Mouse (Mus musculus) forebrain, embryonic 11.5 days (tissue): ENCODE measurements around the gene Efl1. TPM values are rescaled to one million over a fixed set of nuclear protein-coding genes. Genes with fewer than 3 reads are reported as not detected.

Experiments
- ATAC-seq: fragments of 200-750 bp; cut with Nextera tagmentation; replicated peaks from 2 replicates; pipeline ENCODE4 v1.8.0; 2017; ENCODE audit warnings: moderate TSS enrichment; ENCODE audit not compliant: low FRiP score
- DNase-seq: peaks from one replicate; pipeline ENCODE4 v3.0.0-alpha.2; 2017; ENCODE audit warnings: low spot score
- H3K27ac ChIP-seq: fragments of 300-500 bp; sonication (generic); 2 replicates; pipeline ENCODE4 v1.5.1; 2014; ENCODE audit warnings: low read depth, low read length
- H3K27me3 ChIP-seq: fragments of 300-500 bp; sonication (generic); 2 replicates; pipeline ENCODE4 v1.6.1; 2014; ENCODE audit warnings: mild to moderate bottlenecking, low read length, mixed read lengths; ENCODE audit not compliant: control insufficient read depth, insufficient read depth
- H3K36me3 ChIP-seq: fragments of 300-500 bp; sonication (generic); 2 replicates; pipeline ENCODE4 v1.6.1; 2014; ENCODE audit warnings: mild to moderate bottlenecking, low read length, moderate library complexity, mixed read lengths; ENCODE audit not compliant: control insufficient read depth, insufficient read depth
- H3K4me1 ChIP-seq: fragments of 300-500 bp; sonication (generic); replicated peaks from 2 replicates; pipeline ENCODE4 v1.6.1; 2014; ENCODE audit warnings: low read length, mixed read lengths; ENCODE audit not compliant: control insufficient read depth, insufficient read depth
- H3K4me2 ChIP-seq: fragments of 300-500 bp; sonication (generic); 2 replicates; pipeline ENCODE4 v1.6.1; 2014; ENCODE audit warnings: low read depth, mild to moderate bottlenecking, low read length, moderate library complexity, mixed read lengths; ENCODE audit not compliant: severe bottlenecking
- H3K4me3 ChIP-seq: fragments of 300-500 bp; sonication (generic); 2 replicates; pipeline ENCODE4 v1.5.1; 2014; ENCODE audit warnings: low read depth, low read length
- H3K9ac ChIP-seq: fragments of 300-500 bp; sonication (generic); 2 replicates; pipeline ENCODE4 v1.6.1; 2014; ENCODE audit warnings: low read length
- H3K9me3 ChIP-seq: fragments of 300-500 bp; sonication (generic); 2 replicates; pipeline ENCODE4 v1.6.1; 2016; ENCODE audit warnings: low read length, mixed read lengths; ENCODE audit not compliant: control insufficient read depth
- WGBS: fragments of 180-500 bp; shearing (Covaris S2); extraction: QIAGEN DNeasy Blood & Tissue Kit; methylation state at CpG from one replicate; pipeline ENCODE4 v1.1.7; 2014; 5-methylcytosine and 5-hydroxymethylcytosine counted together
- polyA plus RNA-seq: library from polyadenylated mRNA; unstranded; fragments of >200 nt; fragmentation: Nextera tagmentation; extraction: Ambion mirVana; gene quantifications from 2 replicates; pipeline ENCODE4 v1.2.1, GENCODE M21; 2014

The Efl1 gene
- polyA plus RNA-seq, 1 experiment from 2014 or later: 18.6 TPM

DNA sequence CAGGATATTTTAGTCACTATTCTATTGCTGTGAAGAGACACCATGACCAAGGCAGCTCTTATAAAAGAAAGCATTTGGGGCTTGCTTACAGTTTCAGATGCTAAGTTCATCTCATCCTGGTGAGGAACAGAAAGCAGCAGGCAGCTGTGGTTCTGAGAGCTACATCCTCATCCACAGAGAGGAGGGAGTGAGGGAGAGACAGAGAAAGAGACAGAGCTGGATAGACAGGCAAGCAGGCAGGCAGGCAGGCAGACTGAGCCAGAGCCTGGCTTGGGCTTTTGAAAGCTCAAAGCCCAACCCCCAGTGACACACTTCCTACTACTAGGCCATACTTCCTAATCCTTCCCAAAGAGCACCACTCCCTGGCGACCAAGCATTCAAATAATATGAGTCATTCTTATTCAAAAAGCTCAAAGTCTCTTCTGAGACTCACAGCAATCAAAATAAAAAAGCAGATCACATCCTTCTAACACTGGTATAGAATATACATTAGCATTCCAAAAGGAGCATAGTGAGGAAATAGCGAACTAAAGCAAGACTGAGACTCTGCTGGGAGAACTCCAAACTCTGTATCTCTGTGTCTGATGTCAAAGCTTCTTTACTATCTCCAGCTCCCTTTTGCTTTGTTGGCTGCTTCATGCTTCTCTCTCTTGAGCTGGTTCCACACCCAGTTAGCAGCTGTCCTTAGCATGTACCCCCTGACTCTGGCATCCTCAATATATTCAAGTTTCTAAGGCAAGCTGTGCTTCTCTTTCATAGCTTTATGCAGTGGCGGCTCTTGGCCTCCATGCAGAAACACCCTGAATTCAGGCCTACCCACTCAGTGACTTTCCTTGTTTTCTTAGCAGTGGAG is 86.6 kb downstream of the Efl1 start:
- H3K9me3 ChIP-seq: no peaks in the 10 kb centered on the region
- no peaks in the 10 kb centered on the region for H3K27me3 ChIP-seq
- WGBS: 80% methylated on average over 3 of the region's 3 CpGs
- no peak overlapping the region for H3K4me3 ChIP-seq
- no peak overlapping the region for H3K4me2 ChIP-seq
- no peaks in the 10 kb centered on the region for H3K36me3 ChIP-seq
- H3K27ac ChIP-seq: no peak overlapping the region
- no peaks in the 10 kb centered on the region for H3K4me1 ChIP-seq
- DNase-seq (no peak), ATAC-seq (no peak)
- H3K9ac ChIP-seq: no peak overlapping the region

DNA sequence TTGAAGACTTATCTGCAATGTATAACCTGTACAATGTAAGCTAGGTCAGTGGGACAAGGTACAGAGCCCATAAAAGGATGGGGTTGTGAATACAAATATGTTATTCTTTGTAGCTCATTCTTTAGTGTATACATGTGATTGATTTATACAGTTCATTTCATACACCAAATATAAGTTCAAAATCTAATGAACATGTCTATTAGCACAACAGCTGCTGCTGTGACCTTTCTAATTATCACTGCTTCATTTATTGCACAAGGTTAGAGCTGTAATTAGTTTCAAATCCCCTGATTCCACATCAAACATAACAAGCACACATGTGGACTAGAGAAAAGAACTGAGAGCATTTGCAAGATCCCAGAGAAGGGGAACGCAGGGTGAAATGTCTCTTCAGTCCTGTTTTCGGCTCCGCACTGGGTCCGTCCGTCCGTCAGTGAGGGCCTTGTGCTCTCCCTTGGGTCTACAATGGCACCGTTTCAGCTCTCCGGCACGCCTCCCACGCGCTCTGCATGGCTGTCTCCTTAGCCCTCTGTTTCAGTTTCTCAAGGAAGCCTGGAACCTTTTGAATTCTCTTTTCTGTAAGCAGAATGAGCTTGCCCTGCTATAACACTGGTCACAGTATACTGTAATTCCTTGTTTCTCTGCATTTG is 94.8 kb downstream of the Efl1 start:
- H3K27ac ChIP-seq: 0 out of 2 replicates have a peak overlapping the region, but pooled peaks have one; percentile 25
- ATAC-seq: no peak

GRCm38 (mm10) chr7:82744167-82744715 is 95.8 kb downstream of the Efl1 start:
- DNase-seq: no peak

More for the DNA sequence above, 94.8 kb downstream of the Efl1 start:
- Histone ChIP-seq H3K4me3 (no peak overlapping the region), H3K4me1 (peaks cover 3% of the 10 kb centered on the region; the same call in 1 of the 2 replicates), H3K36me3 (no peaks in the 10 kb centered on the region), H3K27me3 (no peaks in the 10 kb centered on the region), H3K9me3 (no peaks in the 10 kb centered on the region), H3K4me2 (no peak overlapping the region), H3K9ac (no peak overlapping the region)
- 66% methylated on average over 11 of the region's 11 CpGs for WGBS
- DNase-seq: no peak

GRCm38 (mm10) chr7:82748812-82749211 is 100.4 kb downstream of the Efl1 start:
- Histone ChIP-seq H3K4me1 (no peaks in the 10 kb centered on the region), H3K4me2 (no peak overlapping the region), H3K9ac (no peak overlapping the region), H3K27ac (no peak overlapping the region), H3K9me3 (no peaks in the 10 kb centered on the region), H3K27me3 (no peaks in the 10 kb centered on the region), H3K36me3 (no peaks in the 10 kb centered on the region; the same call in 1 of the 2 replicates), H3K4me3 (no peak overlapping the region)
- WGBS: 76% methylated on average over 2 of the region's 2 CpGs
- no peak for DNase-seq
- no peak for ATAC-seq

More at GRCm38 (mm10) chr7:82744167-82744715, 95.8 kb downstream of the Efl1 start:
- Histone ChIP-seq H3K4me1 (peaks cover 3% of the 10 kb centered on the region; the same call in 1 of the 2 replicates), H3K9ac (no peak overlapping the region), H3K9me3 (no peaks in the 10 kb centered on the region), H3K27ac (no peak overlapping the region), H3K4me2 (no peak overlapping the region), H3K36me3 (no peaks in the 10 kb centered on the region), H3K27me3 (no peaks in the 10 kb centered on the region), H3K4me3 (no peak overlapping the region)
- WGBS: 86% methylated on average over 18 of the region's 18 CpGs
- no peak for ATAC-seq

DNA sequence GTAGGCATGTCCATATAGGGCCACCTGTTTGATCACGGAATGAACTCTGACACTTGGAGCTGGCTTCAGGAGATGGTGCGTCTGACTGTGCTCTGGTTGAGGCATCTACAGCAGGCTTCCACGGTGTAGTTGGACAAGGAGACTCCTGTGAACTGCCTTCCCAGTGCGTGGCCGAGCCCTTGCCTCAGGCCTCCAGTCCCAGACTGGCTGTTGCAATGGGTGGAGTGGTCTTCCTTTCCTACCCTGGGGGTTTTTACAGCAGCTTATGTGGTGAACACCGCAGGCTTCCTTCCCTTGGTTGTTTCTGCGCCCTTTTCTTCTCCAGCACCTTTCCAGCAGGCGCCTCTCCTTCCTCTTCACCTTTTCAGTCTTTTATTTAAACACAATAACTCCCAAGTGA is 100.8 kb downstream of the Efl1 start:
- Histone ChIP-seq H3K9me3 (no peaks in the 10 kb centered on the region), H3K4me1 (no peaks in the 10 kb centered on the region), H3K36me3 (no peaks in the 10 kb centered on the region; the same call in 1 of the 2 replicates), H3K4me2 (no peak overlapping the region), H3K27me3 (no peaks in the 10 kb centered on the region), H3K4me3 (no peak overlapping the region), H3K9ac (no peak overlapping the region), H3K27ac (no peak overlapping the region)
- WGBS: 88% methylated on average over 8 of the region's 8 CpGs
- no peak for ATAC-seq
- DNase-seq: no peak

- WGBS: 77% methylated on average over 8 of the region's 8 CpGs
- no peak overlapping the region for H3K27ac ChIP-seq
- H3K27me3 ChIP-seq: no peaks in the 10 kb centered on the region
- no peak overlapping the region for H3K4me2 ChIP-seq
- no peaks in the 10 kb centered on the region for H3K9me3 ChIP-seq
- DNase-seq: no peak
- H3K4me3 ChIP-seq: no peak overlapping the region
- no peak for ATAC-seq
- H3K9ac ChIP-seq: no peak overlapping the region
- H3K4me1 ChIP-seq: no peaks in the 10 kb centered on the region
- H3K36me3 ChIP-seq: no peaks in the 10 kb centered on the region; the same call in 1 of the 2 replicates
These were observed 104.0 kb downstream of the Efl1 start for GRCm38 (mm10) chr7:82752171-82753085.

DNA sequence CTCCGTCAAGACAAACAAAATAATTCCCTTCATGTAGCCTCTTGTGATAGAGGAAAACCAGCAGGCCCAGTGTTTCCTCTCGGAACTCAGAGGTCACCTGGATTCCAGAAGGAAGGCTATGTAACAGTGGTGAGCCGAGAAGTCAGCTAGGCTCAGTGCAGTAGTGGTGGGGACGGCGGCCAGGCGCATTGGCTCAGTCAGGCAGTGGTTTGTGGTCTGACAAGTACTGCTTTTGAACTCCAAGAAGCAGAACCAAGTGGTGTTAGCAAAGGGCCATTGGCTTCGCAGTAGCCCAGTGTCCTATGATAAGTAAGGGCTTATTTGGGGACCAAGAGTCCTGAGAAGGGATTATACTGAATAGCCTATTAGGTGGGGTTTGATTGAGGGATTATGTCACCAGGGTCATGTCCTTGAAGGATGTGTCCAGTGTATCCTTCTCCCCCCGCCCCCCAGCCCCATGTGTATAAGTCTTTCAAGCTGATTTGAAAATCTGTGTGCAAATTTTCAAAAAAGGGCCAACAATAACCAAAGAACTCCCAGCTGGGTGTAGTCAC is 107.3 kb downstream of the Efl1 start:
- WGBS: 86% methylated on average over 8 of the region's 8 CpGs
- Histone ChIP-seq H3K4me2 (no peak overlapping the region), H3K36me3 (no peaks in the 10 kb centered on the region; the same call in 1 of the 2 replicates), H3K9ac (no peak overlapping the region), H3K4me3 (no peak overlapping the region), H3K27ac (no peak overlapping the region), H3K27me3 (no peaks in the 10 kb centered on the region), H3K4me1 (no peaks in the 10 kb centered on the region), H3K9me3 (no peaks in the 10 kb centered on the region)
- no peak for ATAC-seq
- DNase-seq: no peak

GRCm38 (mm10) chr7:82758521-82758920 is 110.1 kb downstream of the Efl1 start:
- WGBS: 92% methylated on average over 4 of the region's 4 CpGs
- H3K9me3 ChIP-seq: no peaks in the 10 kb centered on the region
- H3K9ac ChIP-seq: no peak overlapping the region
- DNase-seq (no peak), ATAC-seq (no peak)
- H3K4me1 ChIP-seq: no peaks in the 10 kb centered on the region
- H3K4me3 ChIP-seq: no peak overlapping the region
- no peaks in the 10 kb centered on the region; the same call in 1 of the 2 replicates for H3K36me3 ChIP-seq
- H3K27me3 ChIP-seq: no peaks in the 10 kb centered on the region
- H3K4me2 ChIP-seq: no peak overlapping the region
- no peak overlapping the region for H3K27ac ChIP-seq
